Mouse (Mus musculus) lung, postnatal 0 days (tissue): Measurements from ENCODE around the gene Aqp3.

Source experiments
- CTCF ChIP-seq: IDR thresholded peaks from 2 replicates; pipeline ENCODE4 v1.5.1; 2016; ENCODE audit warnings: antibody characterized with exemption, mild to moderate bottlenecking
- EP300 ChIP-seq: IDR thresholded peaks from 2 replicates; pipeline ENCODE4 v1.6.1; 2016; ENCODE audit warnings: antibody characterized with exemption, mild to moderate bottlenecking, control low read depth

DNA sequence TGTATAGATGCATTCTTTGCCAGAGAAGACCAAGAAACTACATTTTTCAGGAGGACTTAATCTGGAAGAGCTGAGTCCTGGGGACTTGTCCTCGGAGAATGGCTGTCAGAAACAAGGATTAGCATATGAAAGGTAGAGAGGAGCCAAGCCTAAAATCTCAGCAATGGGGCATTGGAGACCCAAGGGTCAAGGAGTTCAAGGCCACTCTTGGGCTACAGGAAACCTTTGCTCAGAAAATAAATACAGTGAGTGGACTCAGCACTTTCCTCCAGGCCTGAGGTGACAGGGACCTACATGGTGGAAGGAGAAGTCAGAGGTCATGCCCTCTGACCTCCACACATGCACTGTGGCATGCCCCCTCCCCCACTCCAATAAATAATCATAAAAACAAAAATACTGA is 3.0 kb upstream of the Aqp3 start:
- TF ChIP-seq CTCF (no peak), EP300 (no peak)
